Mouse (Mus musculus): ENCODE measurements around the gene Tmigd3.
"Not testable (repeated sequence)": the region's sequence is repeated elsewhere in the genome, so short reads cannot be mapped to it uniquely, and the experiment has no call there.

Gene Tmigd3

DNA sequence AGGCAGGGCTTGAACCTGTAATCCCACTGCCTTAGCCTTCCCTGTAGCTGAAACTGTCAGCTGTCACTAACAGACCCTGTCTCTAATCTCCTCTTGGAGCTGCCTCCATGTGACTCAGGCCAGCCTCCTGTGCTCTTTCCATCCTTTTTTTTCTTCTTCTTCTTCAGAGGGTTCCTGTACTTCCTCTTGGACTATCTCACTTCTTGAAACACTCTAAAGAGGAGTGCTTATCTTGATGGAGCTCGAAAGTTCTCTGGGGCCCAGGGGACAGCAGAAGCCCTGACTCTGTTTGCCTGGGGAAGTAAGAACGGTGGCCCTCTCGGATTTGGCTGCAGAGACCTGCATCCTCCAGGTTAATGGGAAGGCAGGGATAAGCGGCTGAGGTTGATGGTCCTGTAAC lies 33.5 kb downstream of the Tmigd3 start:
- no peak for DNase-seq (ENCODE audit: low read depth)

DNA sequence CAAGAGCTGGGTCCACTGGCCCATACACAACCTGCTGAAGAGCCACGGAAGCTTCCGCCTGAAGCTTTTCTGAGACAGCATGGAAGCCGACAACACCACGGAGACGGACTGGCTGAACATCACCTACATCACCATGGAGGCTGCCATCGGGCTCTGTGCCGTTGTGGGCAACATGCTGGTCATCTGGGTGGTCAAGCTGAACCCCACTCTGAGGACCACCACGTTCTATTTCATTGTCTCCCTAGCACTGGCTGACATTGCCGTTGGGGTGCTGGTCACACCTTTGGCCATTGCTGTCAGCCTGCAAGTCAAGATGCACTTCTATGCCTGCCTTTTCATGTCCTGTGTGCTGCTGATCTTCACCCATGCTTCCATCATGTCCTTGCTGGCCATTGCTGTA lies 34.0 kb downstream of the Tmigd3 start:
- no peak for DNase-seq (ENCODE audit: low read depth)

DNA sequence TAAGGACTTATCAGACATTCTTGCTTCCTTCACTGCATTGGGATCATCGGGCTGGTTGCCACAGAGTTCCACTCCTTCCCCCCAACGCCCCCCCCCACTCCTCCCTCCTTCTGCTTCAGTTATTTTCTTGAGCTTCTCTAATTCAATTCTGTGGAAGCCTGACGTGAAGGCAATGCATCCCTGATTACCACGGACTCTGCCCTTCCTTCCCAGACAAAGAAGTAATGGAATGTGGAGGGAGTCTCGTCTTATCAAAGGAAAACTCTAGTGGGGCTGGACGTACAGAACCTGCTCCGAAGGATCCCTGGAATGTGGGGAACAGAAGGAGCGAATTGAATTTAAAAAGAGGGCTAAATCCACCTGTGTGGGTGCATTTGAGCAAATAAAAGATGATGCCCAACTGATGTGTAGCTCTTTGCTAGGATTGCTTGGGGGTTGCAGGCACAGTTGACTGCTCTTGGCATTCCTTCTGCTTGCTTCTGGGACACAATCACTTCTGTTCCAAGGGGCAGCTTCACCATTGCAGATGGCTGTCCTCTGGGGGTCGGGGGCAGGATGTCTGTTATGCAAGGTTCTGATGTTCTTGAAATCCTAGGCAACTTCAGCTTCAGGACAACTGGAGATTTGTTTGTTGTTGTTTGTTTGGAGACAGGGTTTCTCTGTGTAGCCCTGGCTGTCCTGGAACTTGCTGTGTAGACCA lies 37.4 kb downstream of the Tmigd3 start:
- no peak for DNase-seq (ENCODE audit: low read depth)

DNA sequence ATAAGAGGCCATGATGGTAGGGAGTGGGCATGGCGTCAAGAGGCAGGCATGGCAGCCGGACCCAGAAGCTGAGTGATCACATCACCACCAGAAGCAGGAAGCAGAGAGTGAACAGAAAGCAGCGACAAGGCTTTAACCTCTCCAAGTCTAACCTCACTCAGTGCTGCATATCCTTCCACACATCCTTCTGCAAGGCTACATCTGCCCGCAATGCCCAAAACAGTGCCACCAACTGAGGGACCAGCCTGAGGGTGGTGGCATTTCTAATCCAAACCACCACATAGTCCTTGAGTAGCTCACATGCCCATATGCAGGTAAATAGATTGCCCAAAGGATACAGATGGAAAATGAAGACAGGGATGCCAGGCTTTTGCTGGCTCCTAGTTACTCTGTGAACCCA lies 38.3 kb downstream of the Tmigd3 start:
- DNase-seq (ENCODE audit: low read depth), result no peak

DNA sequence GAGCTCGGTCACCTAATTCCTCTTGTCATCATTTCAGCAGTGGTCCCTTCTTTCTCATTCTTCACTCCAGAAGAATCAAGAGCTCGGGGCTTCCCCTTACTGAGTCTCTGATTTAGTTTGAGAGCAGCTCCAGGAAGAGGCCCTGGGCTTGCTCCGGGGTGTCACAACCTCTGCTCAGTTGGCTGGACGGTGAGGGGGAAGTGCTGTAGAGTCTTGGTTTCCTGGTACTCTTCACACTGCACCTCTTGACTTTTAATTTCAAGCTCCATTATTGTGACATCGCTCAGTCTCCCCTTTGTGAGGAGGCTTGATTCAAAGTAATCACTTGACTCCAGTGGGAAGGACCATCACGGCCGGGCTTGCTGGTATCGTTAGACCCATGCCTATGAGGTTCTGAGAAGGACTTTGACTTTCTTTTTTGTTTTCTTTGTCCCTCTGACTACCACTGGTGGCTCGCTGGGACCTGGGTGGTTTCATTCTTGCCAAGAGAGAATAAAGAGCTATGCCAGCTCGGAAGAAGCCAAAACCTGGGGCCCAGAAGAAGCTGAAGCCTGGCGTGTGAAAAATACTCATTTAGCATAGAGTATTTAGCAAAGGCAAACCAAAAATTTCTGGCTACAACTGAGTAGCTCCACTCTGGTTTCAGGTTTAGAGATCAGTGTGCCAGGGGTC lies 40.0 kb downstream of the Tmigd3 start:
- DNase-seq (ENCODE audit: low read depth), result peak; percentile 69

DNA sequence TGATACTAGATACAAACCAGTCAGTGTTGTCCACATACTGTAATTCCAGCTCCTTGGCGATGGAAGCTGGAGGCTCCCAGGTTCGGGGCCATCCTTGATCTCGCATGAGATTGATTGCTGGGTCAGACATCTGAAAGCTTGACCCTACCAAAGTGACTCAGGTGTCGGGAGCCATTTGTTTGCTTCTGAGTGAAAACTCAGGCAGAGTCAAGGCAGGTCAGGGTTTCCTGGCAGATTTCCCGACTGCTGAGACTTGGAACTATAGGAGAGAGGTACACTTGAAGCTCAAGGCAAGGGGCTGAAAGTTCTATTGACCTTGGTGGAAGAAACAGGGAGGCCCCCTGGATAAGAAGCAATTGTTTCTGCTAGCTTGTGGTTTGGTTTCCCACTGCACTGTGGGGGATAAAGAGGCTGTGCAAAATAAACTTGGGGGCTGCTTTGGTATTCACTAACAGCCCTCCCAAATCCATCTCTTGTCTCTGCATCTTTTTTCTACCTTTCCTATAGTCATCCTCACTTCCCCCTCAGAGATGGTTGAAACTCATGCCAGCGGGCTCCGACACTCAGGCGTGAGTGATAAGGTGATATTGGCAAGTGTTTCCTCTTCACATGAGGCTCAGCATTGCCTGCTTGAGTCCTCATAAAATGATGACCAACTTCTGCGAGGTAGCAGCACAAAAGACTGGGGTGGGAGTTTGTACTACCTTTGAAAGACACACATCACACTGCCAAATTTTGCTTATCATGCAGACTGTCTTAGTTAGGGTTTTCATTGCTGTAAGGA lies 41.6 kb downstream of the Tmigd3 start:
- no peak for DNase-seq (ENCODE audit: low read depth)

DNA sequence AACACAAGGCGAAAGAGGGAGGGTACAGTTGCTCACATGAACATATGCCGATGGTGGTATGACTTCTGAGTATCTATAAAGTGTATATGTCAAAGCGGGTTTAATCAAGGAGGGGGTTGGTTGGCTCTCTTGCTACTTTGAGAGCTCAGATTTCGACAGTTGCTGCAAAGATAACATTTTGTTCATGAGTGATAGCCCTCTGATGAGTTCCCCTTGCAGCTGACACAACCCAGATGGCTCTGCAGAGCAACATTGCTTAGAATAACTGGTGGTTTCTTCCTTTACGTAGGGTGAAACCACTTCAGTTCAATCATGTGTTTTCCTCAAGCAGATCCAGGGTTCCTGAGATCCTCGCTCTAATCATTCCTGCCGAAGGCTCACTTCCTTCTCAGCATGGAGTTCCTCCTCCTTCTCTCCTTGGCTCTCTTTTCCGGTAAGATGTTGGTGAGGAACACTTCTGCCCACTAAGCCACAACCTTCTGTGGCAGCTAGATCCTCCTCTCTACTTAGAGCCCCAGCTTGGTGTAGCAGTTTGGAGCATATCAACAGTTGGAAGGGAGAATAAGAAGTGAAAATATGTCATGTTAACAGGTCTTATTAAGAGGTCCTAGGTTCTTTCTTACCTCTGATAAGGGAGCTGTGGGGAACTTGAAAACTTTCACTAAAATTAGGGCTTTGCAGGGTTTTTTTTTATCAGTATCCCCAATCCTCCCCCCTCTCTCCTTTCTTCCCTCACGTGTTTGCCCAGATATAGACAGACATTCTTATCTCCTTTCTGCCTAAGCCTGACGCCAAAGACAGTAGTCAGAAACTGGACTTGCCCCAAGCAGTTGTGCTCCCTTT lies 43.4 kb downstream of the Tmigd3 start:
- no peak for DNase-seq (ENCODE audit: low read depth)

DNA sequence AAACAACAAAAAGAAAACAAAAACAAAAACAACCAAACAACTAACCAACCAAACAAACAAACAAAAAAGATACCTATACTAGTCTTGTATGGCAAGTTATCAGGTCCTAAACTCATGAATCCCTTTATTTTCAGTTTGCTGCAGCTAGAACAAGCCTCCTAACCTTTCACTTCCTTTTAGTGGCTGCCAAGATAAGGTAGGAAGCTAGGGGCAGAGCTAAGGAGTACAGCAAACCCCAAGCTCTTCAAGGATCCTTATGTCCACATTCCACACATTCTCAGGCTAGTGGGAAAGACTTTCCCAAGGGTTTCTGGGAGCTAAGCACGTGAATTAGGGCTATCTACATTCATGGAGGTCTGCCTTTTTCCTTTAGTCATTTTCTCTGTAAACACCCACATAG lies 44.6 kb downstream of the Tmigd3 start:
- DNase-seq (ENCODE audit: low read depth), result no peak

DNA sequence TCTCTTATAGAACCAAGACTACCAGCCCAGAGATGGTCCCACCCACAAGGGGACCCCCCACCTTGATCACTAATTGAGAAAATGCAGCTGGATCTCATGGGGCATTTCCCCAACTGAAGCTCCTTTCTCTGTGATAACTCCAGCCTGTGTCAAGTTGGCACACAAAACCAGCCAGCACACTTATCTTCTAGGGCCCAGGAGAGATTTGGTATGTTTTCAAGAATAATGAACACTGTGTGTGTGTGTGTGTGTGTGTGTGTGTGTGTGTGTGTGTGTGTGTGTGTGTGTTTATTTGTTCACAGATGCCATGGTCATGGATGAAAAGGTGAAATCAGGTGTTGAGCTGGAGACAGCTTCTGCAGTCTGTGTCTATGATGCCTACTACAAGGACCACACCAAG lies 45.8 kb downstream of the Tmigd3 start:
- not testable (repeated sequence) for DNase-seq (ENCODE audit: low read depth)

DNA sequence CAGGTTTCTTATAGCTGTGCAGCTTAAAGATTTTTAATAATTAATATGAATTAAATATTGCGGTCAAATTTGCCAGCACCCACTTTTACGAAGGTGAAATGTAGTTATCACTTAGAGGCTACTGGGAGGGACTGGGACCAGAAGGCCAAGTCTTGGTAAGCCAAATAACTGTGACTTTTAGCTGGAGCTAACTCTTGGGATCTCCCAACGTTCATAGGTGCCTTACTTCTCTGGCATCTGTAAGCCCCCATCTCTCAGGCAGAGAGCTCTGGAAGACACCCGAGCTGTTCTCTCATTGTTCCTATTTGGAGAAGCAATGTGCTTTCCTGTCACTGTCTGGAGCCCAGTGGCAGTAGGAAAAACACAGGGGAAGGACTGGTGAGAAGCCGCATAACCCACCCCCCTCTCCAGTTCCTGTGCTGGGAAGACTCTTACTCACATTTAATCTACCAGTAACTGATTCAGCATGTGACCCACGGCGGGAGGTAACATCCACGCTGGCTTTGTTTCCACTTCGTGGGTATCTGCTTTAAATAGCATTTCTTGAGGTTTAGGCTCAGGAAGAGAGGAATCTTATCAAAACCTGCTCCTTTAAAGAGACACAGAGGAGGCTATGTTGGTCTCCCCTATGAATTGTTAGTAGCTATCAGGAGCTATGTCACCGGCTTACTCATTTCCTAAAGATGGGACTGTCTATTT lies 47.1 kb downstream of the Tmigd3 start:
- DNase-seq (ENCODE audit: low read depth), result no peak

DNA sequence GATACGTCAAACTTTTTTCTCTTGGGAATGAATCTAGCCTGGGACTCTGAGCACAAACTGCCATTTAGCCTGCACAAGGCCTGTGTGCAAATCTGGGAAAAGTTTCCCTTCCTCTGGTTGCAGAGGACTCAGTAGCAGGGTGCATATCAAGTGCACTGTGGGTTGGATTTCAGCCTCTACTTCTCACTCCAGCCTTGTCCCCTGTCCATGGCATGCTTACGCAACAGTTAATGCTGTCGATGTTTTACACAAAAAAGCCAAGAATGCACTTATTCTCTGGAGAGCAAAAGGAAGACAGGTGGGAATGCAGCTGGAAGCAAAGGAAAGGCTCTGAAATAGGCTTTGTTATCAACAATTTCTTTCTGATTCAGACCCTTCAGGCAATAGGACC lies 47.6 kb downstream of the Tmigd3 start:
- no peak for DNase-seq (ENCODE audit: low read depth)

DNA sequence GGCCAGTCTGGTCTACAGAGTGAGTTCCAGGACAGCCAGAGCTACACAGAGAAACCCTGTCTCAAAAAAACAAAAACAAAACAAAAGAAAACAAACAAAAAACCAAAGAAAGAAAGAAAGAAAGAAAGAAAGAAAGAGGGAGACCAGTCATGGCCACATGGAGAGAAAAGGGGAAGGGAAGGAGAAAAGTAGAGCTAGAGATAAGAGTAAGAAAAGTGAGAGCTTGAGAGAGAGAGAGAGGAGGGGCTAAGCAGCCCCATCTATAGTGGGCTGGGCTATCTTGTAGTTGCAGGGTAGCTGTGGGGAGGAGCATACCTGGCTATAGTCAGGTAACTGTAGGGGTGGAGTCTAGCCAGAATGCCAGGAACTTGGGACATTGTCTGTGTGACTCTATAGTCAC lies 50.0 kb downstream of the Tmigd3 start:
- not testable (repeated sequence) for DNase-seq (ENCODE audit: low read depth)

DNA sequence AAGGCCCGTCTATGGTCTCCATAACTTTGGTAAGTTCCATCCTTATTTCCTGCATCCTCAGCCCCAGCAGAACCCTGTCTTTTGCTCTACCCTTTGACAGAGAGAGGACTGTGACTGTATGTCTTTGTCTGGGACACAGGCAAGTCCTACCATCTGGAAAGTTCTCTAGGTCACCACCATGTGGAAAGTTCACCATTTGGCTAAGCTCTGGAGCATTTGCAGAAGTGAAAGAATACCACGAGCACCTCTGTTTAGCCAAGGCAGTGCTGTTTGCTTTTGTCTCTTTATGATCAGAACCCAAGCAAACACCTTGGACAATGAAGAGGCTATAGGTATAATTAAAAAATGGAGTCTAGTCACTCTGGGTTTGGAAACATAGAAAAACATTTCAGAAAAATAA lies 51.3 kb downstream of the Tmigd3 start:
- no peak for DNase-seq (ENCODE audit: low read depth)

DNA sequence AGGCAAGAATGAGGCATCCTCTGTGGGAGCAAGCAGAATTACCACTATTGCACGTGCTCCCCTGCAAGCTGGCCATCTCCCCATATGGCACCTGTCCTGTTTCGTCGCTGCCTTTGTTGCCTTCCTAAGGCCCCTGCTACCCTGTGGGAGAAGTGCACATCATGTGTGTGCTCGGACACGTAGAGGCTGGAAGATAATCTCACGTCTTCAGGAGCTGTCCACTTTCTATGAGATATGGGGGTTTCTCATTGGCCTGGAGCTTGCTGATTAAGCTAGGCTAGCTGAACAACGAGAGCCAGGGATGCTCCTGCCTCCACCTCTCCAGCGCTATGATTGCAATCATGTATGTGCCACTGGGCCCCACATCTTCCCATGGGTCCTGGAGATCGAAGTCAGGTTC lies 53.9 kb downstream of the Tmigd3 start:
- no peak for DNase-seq (ENCODE audit: low read depth)

DNA sequence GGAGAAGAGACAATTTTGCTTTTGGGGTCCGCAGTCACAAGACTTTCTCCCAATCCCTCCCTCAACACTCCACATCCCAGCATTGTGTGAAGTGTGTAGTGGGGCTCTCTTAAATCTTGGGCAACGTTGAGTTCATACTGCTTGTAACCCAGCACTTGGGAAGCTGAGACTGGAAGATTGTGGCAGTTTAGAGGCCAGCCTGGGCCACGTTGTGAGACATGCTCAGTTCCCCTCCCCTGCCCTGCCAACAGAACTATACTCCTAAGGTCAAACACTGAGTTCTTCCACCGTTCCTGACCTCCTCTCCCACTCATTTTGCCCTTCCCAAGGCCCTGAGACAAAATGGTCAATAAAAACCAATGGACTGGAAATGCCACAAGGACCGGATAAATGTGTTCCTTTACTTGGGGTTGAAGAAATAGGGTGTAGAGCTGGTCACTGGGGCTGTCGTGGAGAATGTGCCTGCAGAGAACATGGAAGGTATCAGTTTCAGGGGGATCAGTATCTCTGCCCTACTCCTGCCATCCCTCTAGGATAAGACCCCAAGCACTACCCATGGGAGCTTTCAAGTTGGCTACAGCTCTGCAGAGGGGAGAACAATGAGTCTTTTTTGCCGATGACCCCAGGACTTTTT lies 57.0 kb downstream of the Tmigd3 start:
- DNase-seq (ENCODE audit: low read depth), result no peak

DNA sequence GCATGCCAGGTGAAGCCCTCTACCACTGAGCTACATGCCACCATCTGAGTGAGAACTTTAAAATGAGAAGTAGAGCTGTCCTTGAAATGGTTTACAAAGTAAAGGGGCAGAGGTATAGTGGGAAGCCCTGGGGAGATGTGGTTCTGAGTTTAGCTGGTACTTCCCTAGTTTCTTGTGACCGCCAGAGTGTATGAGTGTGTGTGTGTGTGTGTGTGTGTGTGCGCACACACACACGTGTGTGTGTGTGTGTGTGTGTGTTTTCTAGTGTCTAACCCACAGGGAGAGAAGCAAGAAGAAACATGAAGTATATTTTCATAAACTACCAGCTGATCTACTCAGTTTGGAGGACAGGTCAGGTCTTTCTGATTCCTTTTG lies 57.5 kb downstream of the Tmigd3 start:
- DNase-seq (ENCODE audit: low read depth), result no peak

DNA sequence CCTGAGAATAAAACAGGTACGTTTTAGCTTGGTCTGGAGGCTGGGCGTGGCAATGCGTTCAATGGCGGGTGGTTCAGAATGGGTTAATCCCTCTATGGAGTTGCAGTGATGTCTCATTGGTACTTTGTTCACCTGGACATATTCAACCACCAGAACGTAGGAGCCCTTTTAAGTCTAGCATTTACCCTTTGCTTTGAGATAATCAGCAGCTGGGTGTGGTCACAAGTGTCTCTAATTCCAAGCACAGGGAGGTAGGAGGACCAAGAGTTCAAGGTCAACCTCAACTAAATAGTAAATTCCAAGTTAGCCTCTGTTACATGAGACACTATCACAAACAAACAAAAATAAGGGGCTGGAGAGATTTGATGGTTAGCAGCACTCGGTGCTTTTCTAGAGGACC lies 58.1 kb downstream of the Tmigd3 start:
- DNase-seq (ENCODE audit: low read depth), result no peak

DNA sequence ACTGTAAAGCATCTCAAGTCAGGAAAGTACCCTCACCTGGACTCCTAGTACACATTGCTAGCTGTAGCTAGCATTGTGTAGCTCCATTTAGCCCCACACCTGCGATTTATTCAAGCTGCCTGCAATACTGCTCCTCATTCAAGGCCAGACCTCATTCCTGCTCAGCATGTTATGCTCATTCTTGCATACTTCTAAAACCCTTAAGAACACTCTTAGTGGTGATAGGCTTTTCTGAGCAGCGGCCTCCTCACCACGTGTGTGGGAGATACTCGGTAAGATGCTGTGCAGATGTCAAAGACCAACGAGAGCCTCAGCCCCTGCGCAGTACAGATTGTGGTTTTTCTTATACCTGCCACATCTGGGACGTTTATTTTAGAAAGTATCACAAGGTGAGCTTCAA lies 59.1 kb downstream of the Tmigd3 start:
- peak; percentile 29 for DNase-seq (ENCODE audit: low read depth)

DNA sequence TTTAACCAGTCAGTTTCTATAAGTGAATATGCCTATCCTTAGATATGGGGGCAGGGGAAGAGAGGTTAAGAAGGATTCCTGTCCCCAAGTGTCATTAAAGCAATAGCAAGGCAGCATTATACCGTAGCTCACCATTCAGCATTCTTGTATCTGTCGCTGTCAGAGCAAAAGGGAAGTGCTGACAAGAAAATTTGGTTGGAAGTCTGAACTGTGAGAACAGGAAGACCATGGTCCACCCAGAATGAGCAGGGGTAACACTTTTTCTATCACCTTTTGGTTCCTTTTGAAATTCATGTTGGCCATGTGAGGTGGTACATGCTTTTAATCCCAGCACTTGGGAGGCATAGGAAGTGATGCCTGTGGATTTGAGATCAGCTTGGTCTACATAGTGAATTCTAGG lies 60.4 kb downstream of the Tmigd3 start:
- DNase-seq (ENCODE audit: low read depth), result no peak

DNA sequence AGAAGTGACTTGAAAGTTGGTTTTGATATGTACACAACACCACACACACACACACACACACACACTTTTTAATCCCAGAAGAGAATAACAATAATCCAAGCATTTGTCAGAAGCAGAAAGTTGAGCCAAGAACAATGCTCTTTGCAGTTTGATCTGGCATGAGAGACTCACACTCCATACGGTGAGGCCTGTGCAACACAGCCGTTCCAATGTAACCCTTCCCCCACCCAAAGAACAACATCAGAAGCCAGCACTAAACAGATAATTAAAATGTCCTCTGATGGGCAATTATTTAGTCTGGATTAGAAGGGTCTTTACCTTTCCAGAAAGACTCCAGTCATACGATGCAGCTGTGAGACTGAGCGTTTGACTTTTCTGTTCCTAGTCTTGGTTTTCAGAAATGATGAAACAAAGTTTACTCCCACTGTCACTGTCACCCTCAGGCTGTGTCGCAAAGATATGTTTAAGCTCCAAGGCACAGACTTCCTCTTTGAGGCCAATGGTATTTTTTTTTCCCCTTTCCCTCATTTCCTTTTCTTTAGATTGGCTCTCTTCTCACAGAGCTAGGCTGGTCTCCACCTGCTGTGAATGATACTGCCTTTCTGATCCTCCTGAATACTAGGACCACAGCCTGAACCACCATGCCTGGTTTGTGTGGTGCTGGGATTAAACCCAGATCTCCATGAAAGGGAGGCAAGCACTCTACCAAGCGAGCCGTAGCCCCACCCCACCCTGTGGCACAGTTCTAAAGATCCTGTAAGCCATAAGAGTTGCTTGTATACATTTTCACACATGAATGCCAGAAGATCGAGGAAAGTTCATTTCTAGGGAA lies 61.8 kb downstream of the Tmigd3 start, which contains the start of gene I830077J02Rik:
TSS of gene I830077J02Rik (minus strand) at position 425 of the 832 bp plus-strand sequence.
- DNase-seq (ENCODE audit: low read depth), result no peak
